Mouse (Mus musculus) frontal cortex, postnatal 10 days (tissue): ENCODE results near the gene Atp8a2.

ENCODE experiments used
- DNase-seq, 2 experiments: peaks; one replicate each; pipeline ENCODE4 v3.0.0; 2022; ENCODE audit warnings: low spot score in 2 of 2, mixed read lengths in 1 of 2

Atp8a2 gene

GRCm38 (mm10) chr14:59607021-59607420 is 590.0 kb downstream of the Atp8a2 start:
- no peak for DNase-seq

GRCm38 (mm10) chr14:59605671-59606353 is 591.2 kb downstream of the Atp8a2 start:
- peak in 1 of 2 experiments; percentile 44 for DNase-seq

GRCm38 (mm10) chr14:59604002-59604645 is 592.9 kb downstream of the Atp8a2 start:
- DNase-seq, result no peak

GRCm38 (mm10) chr14:59598260-59598627 is 598.7 kb downstream of the Atp8a2 start:
- DNase-seq, result no peak

- peak; percentile 92 to 95 for DNase-seq
These were observed 599.4 kb downstream of the Atp8a2 start, which contains the start of gene Cdadc1 for GRCm38 (mm10) chr14:59597398-59598259. Gene Cdadc1 (minus strand): TSS chr14:59597959.

- DNase-seq, result no peak
These were observed 602.0 kb downstream of the Atp8a2 start for GRCm38 (mm10) chr14:59594988-59595387.

GRCm38 (mm10) chr14:59592593-59592992 is 604.4 kb downstream of the Atp8a2 start:
- DNase-seq, result no peak

- DNase-seq, result no peak
These were observed 605.1 kb downstream of the Atp8a2 start for GRCm38 (mm10) chr14:59591901-59592300.

- no peak for DNase-seq
These were observed 606.4 kb downstream of the Atp8a2 start for GRCm38 (mm10) chr14:59590614-59591013.
